Mouse (Mus musculus) kidney, postnatal 0 days (tissue): ENCODE measurements at regions not wholly inside any gene's neighbourhood (a gene's known extent, or its start where the extent isn't known, plus 50 kb on each side); places are given as distances from the start of the nearest gene placed in this dataset.

Experiments used
- ATAC-seq: fragments of 200-750 bp; cut with Nextera tagmentation; replicated peaks from 2 replicates; pipeline ENCODE4 v1.8.0; 2017; ENCODE audit warnings: low read depth, moderate number of reproducible peaks, moderate TSS enrichment, moderate library complexity; ENCODE audit not compliant: low FRiP score
- DNase-seq: peaks from one replicate; pipeline ENCODE4 v3.0.0-alpha.2; 2016; ENCODE audit warnings: low spot score
- H3K27ac ChIP-seq: fragments of 300-500 bp; sonication (generic); 2 replicates; pipeline ENCODE4 v1.5.1; 2014; ENCODE audit warnings: mild to moderate bottlenecking
- H3K27me3 ChIP-seq: fragments of 300-500 bp; sonication (generic); 2 replicates; pipeline ENCODE4 v1.6.1; 2014; ENCODE audit warnings: low read length, mixed read lengths; ENCODE audit not compliant: insufficient read depth
- H3K36me3 ChIP-seq: fragments of 300-500 bp; sonication (generic); 2 replicates; pipeline ENCODE4 v1.6.1; 2014; ENCODE audit warnings: low read length, mixed read lengths; ENCODE audit not compliant: insufficient read depth
- H3K4me1 ChIP-seq: fragments of 300-500 bp; sonication (generic); replicated peaks from 2 replicates; pipeline ENCODE4 v1.6.1; 2014; ENCODE audit warnings: antibody characterized with exemption, low read length, mixed read lengths; ENCODE audit not compliant: insufficient read depth
- H3K4me2 ChIP-seq: fragments of 300-500 bp; sonication (generic); 2 replicates; pipeline ENCODE4 v1.6.1; 2014; ENCODE audit warnings: mild to moderate bottlenecking, low read length, moderate library complexity, mixed read lengths
- H3K4me3 ChIP-seq: fragments of 300-500 bp; sonication (generic); replicated peaks from 2 replicates; pipeline ENCODE4 v1.5.1; 2014; ENCODE audit warnings: low read depth, low read length
- H3K9ac ChIP-seq: fragments of 300-500 bp; sonication (generic); 2 replicates; pipeline ENCODE4 v1.6.1; 2014; ENCODE audit warnings: low read depth, low read length
- H3K9me3 ChIP-seq: fragments of 300-500 bp; sonication (generic); replicated peaks from 2 replicates; pipeline ENCODE4 v1.6.1; 2016; ENCODE audit warnings: low read length, inconsistent platforms, mixed read lengths
- CTCF ChIP-seq: IDR thresholded peaks from 2 replicates; pipeline ENCODE4 v1.5.1; 2016; ENCODE audit warnings: antibody characterized with exemption, low read depth, mild to moderate bottlenecking, moderate library complexity
- WGBS: fragments of 180-500 bp; shearing (Covaris S2); extraction: QIAGEN DNeasy Blood & Tissue Kit; methylation state at CpG from one replicate; pipeline ENCODE4 v1.1.7; 2014; 5-methylcytosine and 5-hydroxymethylcytosine counted together

DNA sequence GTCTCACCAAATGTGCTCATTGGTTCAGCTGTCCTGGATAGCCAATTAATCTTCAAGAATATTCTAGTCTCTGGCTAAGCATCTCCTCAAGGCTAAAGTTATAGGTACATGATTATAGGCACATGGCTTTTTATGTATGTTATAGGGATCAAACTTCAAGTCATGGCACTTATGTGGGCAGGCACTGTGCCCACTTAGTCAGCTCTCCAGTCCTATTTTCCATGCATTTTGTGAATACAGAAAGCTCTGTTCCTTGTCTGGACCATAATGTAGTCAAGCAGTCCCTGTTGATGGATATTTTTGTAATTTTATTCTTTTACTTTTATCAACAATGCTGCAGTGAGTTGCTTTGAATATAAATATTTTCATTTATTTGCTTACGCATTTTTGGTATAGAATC, 531.1 kb downstream of the Nup35 start:
- TF ChIP-seq CTCF: no peak
- Histone ChIP-seq H3K4me3 (no peak overlapping the region), H3K36me3 (no peaks in the 10 kb centered on the region), H3K27ac (no peak overlapping the region), H3K4me2 (no peak overlapping the region), H3K27me3 (no peaks in the 10 kb centered on the region), H3K9ac (no peak overlapping the region), H3K4me1 (no peaks in the 10 kb centered on the region), H3K9me3 (no peaks in the 10 kb centered on the region)
- DNase-seq: no peak
- 70% methylated on average over 1 of the region's 1 CpGs for WGBS
- no peak for ATAC-seq

DNA sequence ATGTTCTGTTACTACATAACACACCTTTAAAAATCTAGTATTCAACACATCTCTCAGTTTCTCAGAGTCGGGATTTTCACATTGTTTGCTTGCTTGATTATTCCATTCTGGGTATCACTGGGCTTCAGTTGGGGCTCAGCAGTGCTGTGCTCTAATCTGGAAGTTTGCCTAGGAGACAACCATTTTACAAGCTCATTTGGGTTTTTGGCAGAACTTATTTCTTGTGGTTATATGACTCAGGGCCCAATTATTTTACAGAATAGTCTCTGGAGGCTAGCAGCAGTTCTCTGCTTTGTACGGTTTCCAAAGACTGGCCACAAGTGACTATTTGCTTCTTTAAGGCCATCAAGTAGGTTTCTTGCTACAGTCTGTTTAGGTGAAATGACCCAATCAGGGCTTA, 565.4 kb downstream of the Nup35 start:
- ATAC-seq (no peak), DNase-seq (no peak)

DNA sequence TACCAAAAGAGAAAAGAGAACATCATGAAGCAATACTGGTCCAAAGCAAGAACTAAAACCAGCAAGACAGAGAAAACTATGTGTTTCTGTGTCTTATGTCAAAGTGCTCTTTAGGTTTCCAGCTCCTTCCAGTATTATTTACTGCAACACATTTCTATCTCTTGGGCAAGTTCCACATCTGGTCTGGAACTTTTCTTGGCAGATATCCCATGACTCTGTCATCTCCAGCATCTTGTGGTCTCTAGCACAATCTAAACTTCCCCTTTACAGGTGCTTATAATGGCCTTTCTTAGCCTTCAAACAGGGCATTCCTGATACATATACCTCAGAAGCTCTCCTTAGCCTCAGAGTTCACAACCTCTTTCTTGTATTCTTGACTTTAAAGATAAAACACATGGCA, 568.9 kb downstream of the Nup35 start:
- Histone ChIP-seq H3K4me3 (no peak overlapping the region), H3K36me3 (no peaks in the 10 kb centered on the region), H3K27ac (no peak overlapping the region), H3K27me3 (no peaks in the 10 kb centered on the region), H3K9me3 (no peaks in the 10 kb centered on the region), H3K9ac (no peak overlapping the region), H3K4me1 (no peaks in the 10 kb centered on the region), H3K4me2 (no peak overlapping the region)
- DNase-seq: no peak
- no peak for TF ChIP-seq CTCF
- no peak for ATAC-seq

More for the DNA sequence above, 565.4 kb downstream of the Nup35 start:
- Histone ChIP-seq H3K27me3 (no peaks in the 10 kb centered on the region), H3K36me3 (no peaks in the 10 kb centered on the region), H3K4me3 (no peak overlapping the region), H3K27ac (no peak overlapping the region), H3K9me3 (no peaks in the 10 kb centered on the region), H3K4me2 (no peak overlapping the region), H3K4me1 (no peaks in the 10 kb centered on the region), H3K9ac (no peak overlapping the region)
- TF ChIP-seq CTCF: no peak
- 90% methylated on average over 2 of the region's 2 CpGs for WGBS

GRCm38 (mm10) chr2:81190831-81191230, 573.8 kb downstream of the Nup35 start:
- no peak for DNase-seq
- TF ChIP-seq CTCF: no peak
- 75% methylated on average over 1 of the region's 1 CpGs for WGBS

GRCm38 (mm10) chr2:81200541-81200940, 583.5 kb downstream of the Nup35 start:
- Histone ChIP-seq H3K4me2 (no peak overlapping the region), H3K36me3 (no peaks in the 10 kb centered on the region), H3K27me3 (no peaks in the 10 kb centered on the region), H3K27ac (no peak overlapping the region), H3K4me1 (no peaks in the 10 kb centered on the region), H3K9me3 (no peaks in the 10 kb centered on the region), H3K9ac (no peak overlapping the region), H3K4me3 (no peak overlapping the region)
- DNase-seq: no peak
- no peak for ATAC-seq
- no peak for TF ChIP-seq CTCF

More at GRCm38 (mm10) chr2:81190831-81191230, 573.8 kb downstream of the Nup35 start:
- Histone ChIP-seq H3K9me3 (no peaks in the 10 kb centered on the region), H3K4me1 (no peaks in the 10 kb centered on the region), H3K36me3 (no peaks in the 10 kb centered on the region), H3K27ac (no peak overlapping the region), H3K4me2 (no peak overlapping the region), H3K9ac (no peak overlapping the region), H3K27me3 (no peaks in the 10 kb centered on the region), H3K4me3 (no peak overlapping the region)
- no peak for ATAC-seq
